Mouse (Mus musculus): ENCODE measurements at regions not wholly inside any gene's neighbourhood (a gene's known extent, or its start where the extent isn't known, plus 50 kb on each side); places are given as distances from the start of the nearest gene placed in this dataset.
"Not testable (repeated sequence)": the region's sequence is repeated elsewhere in the genome, so short reads cannot be mapped to it uniquely, and the experiment has no call there.

DNA sequence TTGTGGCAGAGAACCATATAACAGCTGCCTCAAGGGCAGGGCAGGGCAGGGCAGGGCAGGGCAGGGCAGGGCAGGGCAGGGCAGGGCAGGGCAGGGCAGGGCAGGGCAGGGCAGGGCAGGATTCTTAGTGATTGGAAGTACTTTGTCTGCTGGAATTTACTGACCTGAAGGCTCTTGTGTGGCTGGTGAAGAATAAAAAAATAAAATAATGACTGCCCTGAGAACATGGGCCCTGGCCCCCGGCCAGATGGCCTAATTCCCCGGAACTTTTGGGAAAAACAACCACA, 169.3 kb downstream of the Qk start:
- DNase-seq: not testable (repeated sequence)

DNA sequence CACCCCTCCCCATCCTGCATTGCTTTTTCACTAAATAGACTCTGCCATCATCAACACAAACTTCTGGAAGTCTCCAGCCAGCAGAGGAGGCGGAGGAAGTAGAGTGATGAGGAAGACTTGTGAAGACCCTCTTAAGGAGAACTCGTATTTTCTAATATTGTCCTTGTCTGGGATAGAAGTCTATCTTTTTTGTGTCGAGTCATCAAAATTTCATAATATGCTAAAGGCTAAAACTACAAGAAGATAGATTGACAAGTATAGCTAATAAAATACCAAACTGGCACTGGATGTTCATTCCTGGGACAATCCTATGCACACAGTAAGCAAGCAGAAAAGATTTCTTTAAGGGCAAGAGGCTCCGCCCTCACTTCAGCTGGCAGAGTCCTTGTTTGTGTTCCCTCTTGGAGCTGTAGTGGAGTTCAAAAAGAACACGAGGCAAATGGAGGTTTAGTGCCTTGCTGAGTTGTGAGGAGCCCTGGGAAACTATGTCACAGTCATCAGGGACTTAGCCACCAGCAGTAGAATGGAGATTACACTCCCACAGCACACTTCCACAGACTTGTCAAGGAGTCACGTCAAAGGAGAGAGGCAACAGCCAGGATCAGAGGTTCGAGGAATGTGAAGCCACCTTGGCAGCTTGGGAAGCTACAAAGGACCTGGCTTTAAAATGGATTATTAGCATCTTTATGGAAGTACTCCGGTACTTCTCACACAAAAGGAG, 169.8 kb downstream of the Qk start:
- no peak for DNase-seq

DNA sequence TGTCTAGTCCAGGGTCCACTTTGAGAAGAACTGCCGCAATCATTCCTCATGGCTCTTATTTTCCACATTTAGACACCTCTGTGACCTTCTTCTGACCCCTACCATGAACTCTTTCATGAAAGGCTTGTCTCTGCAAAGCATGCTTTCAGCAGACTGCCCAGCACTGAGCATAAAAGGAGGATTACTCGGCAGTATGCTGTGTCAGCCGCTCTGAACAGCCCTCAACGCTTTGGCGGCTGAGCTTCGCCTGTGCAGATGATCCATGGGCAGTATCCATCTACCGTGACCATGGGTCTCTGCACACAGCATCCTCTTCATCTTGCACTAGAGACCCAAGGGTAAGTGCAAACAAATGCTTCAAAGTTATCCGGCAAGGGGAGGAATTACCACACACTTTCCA, 172.5 kb downstream of the Qk start:
- no peak for DNase-seq

DNA sequence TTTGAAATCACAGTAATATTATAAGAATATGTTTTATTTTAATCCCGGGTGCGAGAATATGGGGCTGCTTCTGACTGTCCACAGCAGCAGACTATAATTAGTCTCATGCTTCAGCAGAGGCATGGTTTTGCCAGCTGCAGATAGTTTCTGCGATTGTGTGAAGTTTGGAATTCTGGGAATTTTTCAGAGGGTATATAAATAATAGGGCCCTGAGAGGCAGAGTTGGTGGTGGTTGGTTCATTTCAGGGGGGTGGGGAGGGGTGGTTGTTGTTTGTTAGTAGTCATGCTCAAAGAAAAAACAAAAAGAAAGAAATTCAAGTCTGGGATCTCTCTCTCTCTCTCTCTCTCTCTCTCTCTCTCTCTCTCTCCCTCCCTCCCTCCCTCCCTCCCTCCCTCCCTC, 173.1 kb downstream of the Qk start:
- DNase-seq: no peak

DNA sequence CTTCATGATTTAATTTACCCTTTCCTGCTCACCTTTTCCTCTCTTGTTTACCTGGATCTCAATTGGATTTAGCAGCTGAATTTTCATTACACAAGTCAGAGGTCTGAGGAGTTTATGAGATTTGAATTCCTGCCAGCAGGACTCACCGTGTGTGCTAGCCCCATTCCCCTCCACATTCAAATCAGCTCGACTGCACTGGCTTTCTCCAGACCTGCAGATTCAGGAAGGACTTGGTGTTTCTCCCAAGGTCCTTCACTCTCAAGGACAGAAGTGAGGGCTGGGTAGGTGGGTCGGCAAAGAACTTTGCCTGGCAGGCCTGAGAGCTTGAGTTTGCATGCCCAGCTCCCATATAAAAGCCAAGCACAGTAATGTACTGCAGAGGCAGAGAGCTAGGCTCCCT, 180.8 kb downstream of the Qk start:
- peak; percentile 20 to 66 for DNase-seq

DNA sequence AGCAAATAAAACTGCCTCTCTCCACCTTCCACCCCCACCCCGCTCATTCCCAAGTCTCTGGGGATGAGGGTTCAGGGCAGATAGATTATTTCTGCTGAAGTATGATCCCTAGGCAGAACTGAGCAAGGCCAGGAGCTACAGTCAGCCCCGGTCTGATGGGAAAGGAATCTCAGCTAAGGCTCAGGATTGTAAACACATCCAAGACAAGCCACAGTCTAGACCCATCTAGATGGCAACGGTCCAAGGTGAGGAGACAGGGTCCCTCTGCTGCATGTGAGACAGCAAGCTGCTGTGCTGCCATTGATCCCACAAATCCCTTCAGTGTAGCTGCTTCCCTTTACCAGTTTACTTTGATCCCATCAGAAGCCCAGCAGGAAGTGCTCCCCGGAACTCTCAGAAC, 181.3 kb downstream of the Qk start:
- DNase-seq: peak in 1 of 2 experiments; percentile 6

DNA sequence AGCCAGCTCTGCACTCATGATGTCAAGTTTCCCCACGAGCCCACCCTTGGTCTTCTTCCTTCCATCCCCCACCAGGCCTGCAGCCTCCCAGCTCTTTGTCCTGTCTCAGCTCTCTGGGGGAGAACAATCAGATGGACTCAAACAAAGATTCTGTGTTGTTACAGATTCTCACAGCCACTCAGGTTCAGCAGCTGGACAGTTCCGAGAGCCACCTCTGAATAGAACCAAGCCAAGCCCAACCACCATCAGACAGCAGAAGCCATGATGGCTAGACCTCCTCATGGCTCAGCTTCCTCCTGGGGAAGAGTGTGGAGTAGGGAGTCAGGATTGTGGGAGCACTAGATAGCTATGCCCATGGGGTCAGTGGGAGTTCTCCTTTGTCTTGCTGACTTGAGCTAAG, 184.5 kb downstream of the Qk start:
- DNase-seq: peak in 1 of 2 experiments; percentile 46

DNA sequence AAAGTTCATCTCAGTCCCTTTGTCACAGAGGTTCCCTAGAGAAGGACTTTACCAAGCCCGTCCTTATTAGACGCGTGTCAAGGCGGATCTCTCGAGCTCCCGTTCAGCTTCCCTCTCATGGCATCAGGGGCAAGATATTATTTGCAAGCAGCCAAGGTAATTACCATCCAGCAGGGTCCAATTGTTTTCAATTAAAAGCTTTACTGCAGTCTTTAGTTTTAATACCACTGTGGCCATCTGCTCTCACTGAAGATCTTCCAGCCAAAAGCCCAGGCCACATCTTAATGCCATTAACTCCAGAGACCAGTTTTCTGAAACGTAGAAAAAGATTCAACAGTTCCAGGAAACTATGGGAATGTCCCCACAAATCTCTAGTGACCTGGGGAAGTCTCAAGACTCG, 191.1 kb downstream of the Qk start:
- DNase-seq: no peak

DNA sequence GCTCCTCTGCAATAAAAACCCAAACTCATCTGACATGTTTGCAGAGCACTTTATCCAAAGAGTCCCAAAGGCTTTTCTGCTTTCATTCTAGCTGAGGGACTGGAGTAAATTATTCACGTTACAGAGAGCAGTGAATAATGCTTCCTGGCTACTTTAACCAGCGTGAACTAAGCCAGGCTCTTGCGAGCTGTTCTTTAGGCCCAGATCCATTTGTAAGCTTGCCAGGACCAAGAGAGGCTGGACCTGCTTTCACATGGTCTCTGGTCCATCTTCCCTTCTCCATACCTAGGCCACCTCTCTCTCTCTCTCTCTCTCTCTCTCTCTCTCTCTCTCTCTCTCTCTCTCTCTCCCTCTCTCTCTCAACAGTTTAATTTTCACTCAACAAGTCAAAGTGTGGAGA, 197.2 kb downstream of the Qk start:
- DNase-seq: peak in 1 of 2 experiments; percentile 10

DNA sequence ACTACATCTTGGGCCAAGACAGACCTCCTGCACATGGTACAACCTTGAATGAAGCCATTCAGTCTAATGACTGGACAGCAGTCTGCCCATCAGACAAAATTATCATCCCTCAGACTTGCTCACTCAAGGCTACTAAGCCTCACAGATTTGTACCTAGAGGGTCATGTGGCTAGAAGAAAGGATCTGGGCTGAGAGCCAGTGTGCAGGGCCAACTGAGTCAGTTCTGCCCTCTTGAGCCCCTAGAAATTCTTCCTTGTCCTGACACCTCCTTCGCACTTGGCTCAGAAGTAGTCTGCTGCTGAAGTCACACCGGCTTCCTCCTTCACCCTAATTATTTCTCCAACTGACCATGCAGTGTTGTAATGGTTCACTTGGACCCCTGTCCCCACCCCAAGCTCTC, 207.5 kb downstream of the Qk start:
- DNase-seq: no peak

DNA sequence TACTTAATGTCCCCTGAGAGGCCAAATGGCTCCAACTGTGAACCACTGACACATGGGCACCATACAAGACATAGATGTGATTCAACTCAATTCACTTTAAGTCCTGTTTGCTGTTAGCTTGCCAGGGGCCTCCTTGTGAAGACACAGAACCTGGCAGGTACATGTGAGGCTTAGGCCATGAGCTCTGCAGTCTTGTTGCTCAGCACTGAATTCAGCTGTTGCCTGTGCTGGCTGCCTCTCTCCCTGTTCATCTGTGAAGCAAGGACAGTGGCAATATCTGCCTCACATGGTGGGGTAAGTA, 209.3 kb downstream of the Qk start:
- DNase-seq: no peak

DNA sequence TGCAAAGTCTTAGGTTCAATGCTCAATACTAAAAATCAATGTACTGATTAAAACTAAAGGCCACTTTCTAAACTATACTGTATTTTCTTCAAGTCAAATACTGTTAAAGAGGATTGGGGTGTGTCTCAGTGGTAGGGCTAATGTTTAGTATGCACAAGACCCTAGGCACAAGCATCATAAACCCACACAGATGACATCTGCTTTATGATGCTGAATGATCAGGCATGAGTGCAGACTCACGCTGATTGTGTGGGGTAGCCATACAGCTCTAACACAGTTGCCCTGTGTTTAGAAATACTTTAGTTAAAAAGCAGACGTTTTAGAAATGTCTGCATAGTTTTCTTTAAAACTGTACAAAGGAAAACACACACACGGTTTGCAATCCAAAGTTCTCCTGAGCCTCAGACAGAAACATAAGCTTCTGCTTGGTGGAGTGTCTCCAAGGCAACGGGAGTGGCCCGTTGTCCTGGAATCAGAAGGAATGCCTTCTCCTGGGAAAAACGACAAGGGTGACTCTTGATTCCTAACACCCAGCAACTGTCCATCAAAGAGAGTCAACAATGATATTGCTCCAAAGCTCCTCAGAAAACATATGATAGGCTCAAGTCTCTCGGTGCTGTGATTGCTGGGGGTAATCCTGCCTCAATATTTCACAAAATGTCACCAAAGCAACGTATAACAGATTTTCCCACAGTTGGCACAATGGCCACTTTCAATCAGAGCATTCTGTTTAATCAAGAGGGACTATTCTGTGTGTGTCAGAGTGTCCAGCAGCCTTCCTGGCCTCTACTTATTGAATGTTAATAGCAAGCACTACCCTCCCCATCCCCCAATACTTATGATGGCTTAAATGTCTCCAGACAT, 209.9 kb downstream of the Qk start:
- DNase-seq: no peak

DNA sequence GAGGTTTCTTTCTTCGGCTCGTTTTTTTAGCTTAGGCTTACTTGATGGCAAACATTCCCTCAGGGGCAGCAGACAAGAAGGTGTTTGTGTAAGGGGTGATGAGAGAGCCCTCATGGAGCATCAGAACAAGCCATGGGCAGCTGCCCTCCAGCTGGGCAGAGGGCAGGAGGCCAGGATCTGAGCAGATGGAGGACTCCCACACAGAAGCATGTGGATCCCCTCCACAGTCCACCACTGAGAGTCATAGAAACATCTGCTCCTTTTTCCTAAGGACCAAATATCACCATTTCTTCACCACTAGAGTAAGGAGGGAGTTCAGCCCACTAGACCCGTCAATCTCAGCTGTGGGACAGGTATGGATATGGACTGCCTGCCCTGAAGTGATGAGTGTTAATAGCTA, 214.4 kb downstream of the Qk start:
- DNase-seq: no peak

DNA sequence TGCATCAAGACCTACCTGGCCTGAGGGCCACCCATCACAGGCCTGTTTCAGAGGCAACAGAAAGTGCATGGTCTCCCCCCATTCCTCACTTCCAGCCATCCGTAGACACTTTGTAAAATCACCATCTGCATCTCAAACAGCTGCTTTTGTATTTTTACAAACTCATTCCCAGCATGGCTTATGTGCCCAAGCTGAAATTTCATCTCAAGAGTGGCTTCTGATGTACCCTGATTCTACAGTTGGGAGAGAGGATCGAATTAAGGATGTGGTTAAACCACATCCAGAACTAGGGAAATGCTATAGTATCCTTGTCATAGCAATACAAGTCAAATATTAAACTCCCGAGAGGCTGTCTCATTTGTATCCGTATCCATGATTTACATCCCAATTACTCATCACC, 221.5 kb downstream of the Qk start:
- no peak for DNase-seq

DNA sequence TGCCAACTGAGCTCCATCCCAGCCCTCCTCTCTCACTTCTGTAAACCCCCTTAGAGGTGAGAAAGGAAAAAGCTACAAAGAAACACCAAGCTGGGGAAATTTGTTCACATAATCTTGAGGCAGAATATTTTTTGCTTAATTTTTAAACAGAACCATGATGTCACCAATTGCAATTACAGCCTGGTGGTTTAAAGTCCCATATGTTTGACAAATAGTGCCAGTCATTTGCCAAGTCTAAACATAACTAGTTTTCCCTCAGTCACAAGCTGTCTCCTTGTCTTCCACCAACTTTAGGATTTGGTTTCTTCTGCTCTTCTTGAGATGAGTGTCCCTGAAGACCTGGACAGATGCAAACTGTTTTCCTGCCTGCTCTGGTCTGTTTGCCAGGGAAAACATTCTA, 222.0 kb downstream of the Qk start:
- DNase-seq: no peak

DNA sequence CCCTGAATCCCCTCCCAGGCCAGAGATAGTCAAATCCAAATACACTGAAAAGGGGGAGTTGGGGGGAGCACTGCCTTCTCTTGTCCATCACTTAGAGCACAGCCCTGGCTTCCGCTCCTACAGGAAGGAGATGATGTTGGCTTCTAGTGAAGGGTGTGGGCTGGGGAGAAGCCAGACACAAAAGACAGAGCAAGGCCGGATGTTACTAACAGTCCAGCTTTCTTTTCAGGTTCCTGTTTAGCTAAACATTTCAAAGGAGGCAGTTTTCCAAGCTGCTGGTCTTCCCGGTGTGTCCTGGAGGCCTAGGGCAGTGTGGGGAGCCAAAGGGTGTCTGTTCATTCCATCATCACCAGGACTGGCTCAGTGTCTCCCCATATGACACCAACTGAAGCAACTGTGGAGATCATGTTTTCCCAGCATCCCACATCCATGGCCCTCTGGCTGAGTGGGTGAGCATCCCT, 223.8 kb downstream of the Qk start:
- peak; percentile 48 to 73 for DNase-seq

DNA sequence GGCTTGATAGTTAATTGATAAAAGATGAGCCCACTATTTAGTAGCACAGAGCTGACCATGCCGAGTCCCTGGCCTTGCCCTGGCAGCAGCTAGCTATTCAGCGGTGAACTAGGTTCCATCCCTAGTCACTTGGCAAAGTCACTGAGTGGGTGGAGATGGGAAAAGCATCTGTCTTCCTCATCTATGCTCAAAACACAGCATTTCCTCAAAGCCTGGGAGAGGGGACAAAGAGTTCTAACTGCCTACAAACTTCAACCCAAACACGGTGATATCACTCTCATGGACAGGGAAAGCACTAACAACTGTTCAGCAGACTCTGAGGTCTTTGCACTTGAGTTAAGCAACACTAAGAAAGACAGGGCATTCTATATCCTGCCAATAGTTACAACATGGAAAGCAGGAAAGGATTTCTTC, 225.5 kb downstream of the Qk start:
- DNase-seq: peak; percentile 62 to 85

DNA sequence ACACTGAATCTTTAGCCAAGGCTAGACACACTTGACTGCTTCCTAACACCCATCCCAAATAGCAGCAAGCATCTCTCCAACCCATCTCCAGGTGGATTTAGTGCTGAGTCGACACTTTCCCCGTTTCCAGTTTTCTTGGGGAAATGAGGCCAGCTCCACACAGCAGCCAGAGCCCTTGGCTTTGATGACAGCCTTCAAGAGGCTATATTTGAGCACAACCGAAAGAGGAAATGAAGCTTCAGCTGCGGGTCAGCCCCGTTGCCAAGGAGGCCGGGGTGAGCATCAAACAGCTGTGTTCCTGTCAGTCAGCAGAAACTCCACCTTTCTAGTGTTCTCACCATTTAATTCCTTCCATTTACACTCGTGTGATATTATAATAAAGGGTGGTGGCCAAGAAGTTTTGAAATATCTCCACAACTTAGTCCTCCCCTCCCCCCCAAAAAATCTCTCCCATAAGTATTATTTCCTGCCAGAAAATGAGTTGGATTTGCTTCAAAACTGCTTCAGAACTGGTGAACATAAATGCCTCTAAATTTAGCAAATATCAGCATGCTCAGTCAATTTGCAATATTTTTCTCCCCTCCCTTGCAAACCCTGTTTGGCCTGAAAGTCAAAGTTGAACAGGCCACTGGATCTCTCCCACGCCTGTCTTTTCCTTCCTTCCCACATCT, 226.1 kb downstream of the Qk start:
- DNase-seq: peak; percentile 52 to 58

DNA sequence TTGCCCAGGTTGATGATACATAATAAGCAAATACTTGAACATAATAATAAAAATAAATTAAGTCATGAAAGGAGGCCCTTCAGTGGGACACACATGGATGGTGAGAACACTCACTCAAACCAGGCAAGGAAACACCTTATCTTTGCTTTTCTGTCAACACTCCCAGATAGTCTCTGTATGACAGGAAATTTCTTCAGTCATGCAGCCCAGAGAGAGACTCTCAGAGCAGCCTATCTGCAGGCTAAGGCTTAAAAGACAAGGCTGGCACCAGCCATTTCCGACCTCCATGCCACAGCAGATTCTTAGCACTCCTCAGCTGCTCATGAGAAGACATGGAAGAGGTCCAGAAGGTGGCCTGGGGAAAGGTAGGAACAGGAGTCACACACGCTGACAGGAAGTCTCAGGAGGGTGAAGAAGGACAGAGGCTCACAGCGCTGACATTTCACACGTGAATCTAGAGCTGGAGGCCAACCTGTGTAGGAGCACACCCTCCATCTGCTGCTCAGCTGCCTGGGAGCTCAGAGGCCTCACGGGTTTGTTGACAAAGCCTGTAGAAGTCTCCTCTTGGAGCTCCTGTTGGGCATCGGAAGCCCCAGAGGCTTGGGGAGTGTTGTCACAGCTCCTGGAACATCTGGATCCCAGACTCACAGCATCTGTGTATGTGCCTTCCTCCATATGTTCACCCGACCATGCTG, 232.3 kb downstream of the Qk start:
- no peak for DNase-seq

DNA sequence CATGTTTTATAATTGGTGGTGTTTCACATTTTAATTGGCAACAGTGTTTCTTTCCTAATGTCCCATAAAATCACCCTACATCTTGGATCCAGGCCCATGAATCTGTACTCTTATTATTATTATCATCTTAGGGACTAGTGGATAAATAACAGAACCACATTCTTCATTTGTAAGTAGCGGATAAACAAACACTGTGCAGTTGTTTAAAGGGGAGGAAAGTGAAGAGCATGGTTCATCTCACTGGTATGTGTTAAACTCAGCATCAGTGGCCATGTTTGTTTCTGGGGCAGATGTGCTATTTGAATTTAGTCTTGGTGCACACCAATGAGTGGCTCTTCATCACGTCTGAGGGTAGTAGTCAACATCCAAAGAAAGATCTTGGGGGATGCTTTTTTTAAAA, 233.1 kb downstream of the Qk start:
- no peak for DNase-seq

DNA sequence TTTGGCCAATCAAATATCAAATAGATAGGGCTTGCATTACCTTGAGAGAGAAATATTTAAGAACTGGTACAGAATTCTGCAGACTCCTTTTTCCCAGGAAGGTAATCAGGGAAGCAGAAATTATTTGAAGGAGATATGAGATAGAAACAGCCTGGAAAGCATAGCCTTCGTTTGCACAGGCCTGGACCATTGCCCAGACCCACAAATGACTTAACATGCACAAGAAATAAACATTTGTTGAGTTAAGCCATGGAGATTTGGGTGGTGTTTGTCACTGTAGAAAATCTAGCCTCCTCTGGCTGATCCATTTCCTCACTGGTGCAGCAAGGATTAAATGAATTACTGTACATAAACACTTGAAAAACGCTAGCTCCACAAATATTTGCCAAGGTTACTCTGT, 233.5 kb downstream of the Qk start:
- DNase-seq: peak in 1 of 2 experiments; percentile 43

DNA sequence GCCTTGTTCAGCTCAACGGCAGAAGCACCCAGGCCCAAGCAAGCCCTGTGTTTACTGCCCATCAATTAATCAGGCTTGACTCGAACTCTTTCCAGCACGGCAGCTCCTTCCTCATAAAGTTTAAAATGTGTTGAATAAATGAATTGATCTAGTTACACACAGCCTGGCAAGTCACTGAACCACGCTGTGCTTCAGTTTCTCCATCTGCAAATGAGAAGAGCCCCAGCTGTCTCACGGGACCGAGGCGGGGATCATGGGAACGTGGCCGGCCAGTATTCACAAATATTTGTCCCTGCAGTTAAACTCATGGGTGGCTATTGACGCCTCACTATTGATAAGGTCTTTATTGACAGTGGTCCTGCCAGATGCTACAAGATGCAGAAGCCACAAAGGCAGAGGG, 237.9 kb downstream of the Qk start:
- DNase-seq: no peak

DNA sequence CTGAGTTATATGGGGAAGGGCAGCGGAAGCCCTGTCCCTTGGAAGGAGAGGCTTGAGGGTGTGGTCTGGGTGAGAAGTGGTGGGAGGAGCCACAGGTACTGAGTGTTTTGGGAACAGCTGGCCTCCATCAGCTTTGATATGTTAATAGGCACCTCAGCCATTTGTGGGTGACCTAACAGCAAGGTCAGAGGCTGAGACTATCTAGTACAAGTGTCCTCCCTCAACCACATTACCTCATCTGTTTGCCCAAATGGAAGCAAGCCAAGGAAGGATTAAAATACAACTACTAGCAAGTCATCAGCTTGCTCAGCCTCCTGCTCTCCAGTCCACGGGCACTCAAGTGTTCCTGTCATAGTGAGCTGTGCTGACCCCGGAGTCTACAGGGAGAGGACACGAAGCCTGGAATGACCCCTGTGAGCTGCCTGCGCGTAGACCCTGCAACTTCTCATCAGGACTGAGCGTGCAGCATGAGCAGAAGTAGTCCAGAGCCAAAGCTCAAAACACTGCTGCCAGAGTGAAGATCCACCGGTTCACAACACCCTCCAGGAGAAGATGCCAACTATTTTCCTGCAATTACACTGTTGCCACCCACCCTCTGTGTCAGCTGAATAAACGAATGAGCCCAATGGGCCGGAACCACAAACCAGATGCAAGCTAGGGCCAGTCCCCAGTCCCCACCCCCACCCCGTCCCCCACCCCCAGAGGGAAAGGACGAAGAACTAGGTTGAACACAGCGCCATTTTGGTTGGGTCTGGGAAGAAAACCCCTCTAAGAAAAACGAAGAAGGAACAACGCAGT, 239.6 kb downstream of the Qk start:
- peak; percentile 58 to 85 for DNase-seq
